Mouse (Mus musculus): Measurements from ENCODE around the gene Zscan22. TPM values are rescaled to one million over a fixed set of nuclear protein-coding genes. Genes with fewer than 3 reads are reported as not detected.
A peak's percentile ranks its signal among the peaks of the same experiment; 100 is the strongest.
"Not testable (repeated sequence)": the region's sequence is repeated elsewhere in the genome, so short reads cannot be mapped to it uniquely, and the experiment has no call there.

The Zscan22 gene
- 1 to 10 TPM; 4.4 to 4.9 TPM for total RNA-seq (2021)

GRCm38 (mm10) chr7:12897655-12898410 lies at the start of gene Zscan22:
Gene Zscan22, plus strand, starts transcription at chr7:12897815.
- peak; percentile 88 to 89 for DNase-seq
- intact Hi-C loops (cut with DNase I), result loop anchor here (1.0 to 5.0 kb wide), 3 partner anchors 17 to 66 kb away; partner anchors contain the start of genes Rps5, Zfp110 and Zfp128

GRCm38 (mm10) chr7:12874301-12874700 lies 23.3 kb upstream of the Zscan22 start:
- no peak for DNase-seq
- intact Hi-C loops (cut with DNase I), result no loop called here

- intact Hi-C loops (cut with DNase I), result loop anchor here (2.0 to 10.0 kb wide), 4 partner anchors 17 to 405 kb away; partner anchors contain the start of genes Lig1, Zfp110, Zfp606 and Zscan22
Observed at GRCm38 (mm10) chr7:12880036-12880435, 17.6 kb upstream of the Zscan22 start.

DNA sequence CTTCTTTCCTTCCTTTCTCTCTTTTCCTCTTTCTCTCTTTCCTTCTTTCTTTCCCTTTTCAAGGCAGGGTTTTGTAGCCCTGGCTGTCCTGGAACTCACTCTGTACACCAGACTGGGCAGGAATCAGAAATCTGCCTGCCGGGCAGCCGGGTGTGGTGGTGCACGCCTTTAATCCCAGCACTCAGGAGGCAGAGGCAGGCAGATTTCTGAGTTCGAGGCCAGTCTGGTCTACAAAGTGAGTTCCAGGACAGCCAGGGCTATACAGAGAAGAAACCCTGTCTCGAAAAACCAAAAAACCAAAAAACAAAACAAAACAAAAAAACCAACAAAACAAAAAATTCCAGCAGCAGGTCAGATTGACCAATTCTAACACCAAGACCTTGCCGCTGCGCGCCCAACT lies 17.1 kb upstream of the Zscan22 start:
- intact Hi-C loops (cut with DNase I), result loop anchor here (2.0 to 10.0 kb wide), 4 partner anchors 16 to 406 kb away; partner anchors contain the start of genes Lig1, Zfp110, Zfp606 and Zscan22
- not testable (repeated sequence) for DNase-seq

More at GRCm38 (mm10) chr7:12880036-12880435, 17.6 kb upstream of the Zscan22 start:
- no peak for DNase-seq

- peak; percentile 92 for DNase-seq
- intact Hi-C loops (cut with DNase I), result loop anchor here (2.0 to 10.0 kb wide), 4 partner anchors 16 to 406 kb away; partner anchors contain the start of genes Lig1, Zfp110, Zfp606 and Zscan22
Observed at GRCm38 (mm10) chr7:12880911-12881660, 16.5 kb upstream of the Zscan22 start, which contains the start of gene Zfp128. Gene Zfp128, plus strand, starts transcription at chr7:12881177.

DNA sequence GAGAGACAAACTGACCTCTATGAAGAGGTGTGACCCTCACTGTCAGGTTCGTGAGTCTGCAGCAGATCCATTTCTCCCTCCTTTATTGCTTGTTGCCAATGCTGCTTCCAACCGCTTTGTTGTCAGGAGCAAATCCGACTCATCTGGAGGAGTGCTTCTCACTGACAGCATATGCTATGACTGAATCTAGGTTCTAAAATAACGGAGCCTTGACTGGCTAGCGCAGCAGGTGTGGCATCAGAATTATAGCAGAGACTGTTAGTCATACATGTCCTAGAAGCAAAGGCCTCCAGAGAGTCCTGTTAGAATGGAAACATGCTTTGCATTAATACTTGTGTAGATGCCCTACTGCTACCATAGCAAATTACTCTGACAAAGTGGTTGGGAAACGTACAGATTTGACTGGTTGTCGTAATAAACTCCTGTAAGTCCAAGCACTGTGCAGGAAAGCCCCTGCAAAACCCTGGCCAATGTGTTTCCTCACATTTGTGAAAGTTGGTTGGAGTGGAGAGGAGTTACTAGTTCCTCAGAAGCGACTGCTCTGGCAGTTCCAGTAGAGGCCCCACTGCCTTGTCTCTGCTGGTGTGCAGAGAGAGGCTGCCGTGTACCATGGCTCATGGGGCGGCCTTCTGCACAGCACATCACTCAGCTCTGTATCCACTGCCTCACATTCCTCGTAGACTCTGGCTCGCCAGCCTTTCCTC lies 10.9 kb upstream of the Zscan22 start:
- DNase-seq, result no peak
- intact Hi-C loops (cut with DNase I), result loop anchor here (10.0 kb wide), 1 partner anchor 412 kb away; the partner anchor contains the start of gene Zfp606

DNA sequence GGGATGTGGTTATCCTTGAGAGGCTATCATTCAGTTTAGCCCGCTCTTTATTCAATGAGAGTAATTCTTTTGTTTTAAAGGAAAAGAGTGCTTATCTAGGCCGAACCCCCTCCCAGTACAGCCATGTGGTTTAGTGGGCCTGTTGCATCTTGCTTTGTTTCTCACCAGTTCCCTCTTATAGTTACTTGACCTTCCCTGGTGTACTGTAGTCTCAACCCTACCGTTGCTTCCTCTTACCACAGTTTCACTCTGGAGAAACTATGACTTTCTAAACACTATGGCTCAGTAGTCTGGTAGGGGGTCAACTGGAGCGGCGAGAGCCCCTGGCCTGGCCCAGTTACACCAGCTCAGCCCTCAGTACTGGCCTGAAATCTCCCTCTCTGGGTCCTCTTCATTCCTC lies 10.0 kb upstream of the Zscan22 start:
- intact Hi-C loops (cut with DNase I), result loop anchor here (10.0 kb wide), 1 partner anchor 413 kb away; the partner anchor contains the start of gene Zfp606
- no peak for DNase-seq

- intact Hi-C loops (cut with DNase I), result no loop called here
- no peak for DNase-seq
Observed at GRCm38 (mm10) chr7:12890928-12891327, 6.7 kb upstream of the Zscan22 start.

GRCm38 (mm10) chr7:12891334-12891733 lies 6.3 kb upstream of the Zscan22 start:
- intact Hi-C loops (cut with DNase I), result no loop called here
- DNase-seq, result no peak

GRCm38 (mm10) chr7:12901517-12901916 lies 3.9 kb downstream of the Zscan22 start:
- intact Hi-C loops (cut with DNase I), result no loop called here
- DNase-seq, result no peak

GRCm38 (mm10) chr7:12903623-12904022 lies 6.0 kb downstream of the Zscan22 start:
- DNase-seq, result no peak
- intact Hi-C loops (cut with DNase I), result no loop called here

DNA sequence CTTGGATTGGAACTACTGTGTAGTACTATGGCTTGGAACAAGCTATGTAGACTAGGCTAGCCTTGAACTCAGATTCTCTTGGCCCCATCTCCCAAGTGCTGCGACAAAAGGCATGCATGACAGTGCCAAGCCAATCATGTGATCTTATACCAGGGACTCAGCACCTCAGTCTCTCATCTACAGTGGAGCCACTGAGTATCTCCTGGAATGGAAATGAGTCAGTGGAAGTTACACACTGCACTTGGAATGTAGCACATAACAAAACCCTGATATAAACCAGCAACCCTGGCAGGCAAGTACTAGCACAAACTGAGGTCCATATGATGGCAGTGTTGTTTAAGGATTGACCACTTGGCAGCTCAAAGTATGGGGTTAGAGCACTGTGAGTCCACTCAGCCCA lies 7.5 kb downstream of the Zscan22 start:
- DNase-seq, result no peak
- intact Hi-C loops (cut with DNase I), result no loop called here

DNA sequence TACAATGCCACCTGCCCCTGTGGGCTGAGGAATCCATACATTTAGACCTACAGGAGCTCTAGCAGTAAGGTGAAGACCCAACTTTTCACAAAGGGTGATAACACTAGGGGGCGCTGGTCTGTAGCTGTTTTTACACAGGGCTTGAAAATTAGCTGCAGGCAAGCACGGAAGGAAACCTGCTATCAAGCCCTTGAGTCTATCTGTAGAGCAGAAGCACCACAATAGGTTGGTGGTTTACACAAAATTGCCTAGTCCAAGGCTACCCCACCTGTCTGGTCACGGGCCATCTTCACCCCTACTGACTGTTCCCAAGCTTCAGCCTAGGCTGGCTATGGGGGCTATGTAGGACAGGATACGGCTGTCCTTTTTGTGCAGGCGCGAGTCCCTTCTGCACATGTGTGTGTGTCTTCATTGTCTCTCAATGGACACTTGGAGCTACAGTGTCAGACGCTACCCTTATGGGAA lies 11.9 kb downstream of the Zscan22 start:
- intact Hi-C loops (cut with DNase I), result loop anchor here (1.0 to 2.0 kb wide), 2 partner anchors 100 to 137 kb away; no protein-coding TSS in a partner anchor
- DNase-seq, result peak; percentile 80 to 83

- intact Hi-C loops (cut with DNase I), result no loop called here
- DNase-seq, result peak; percentile 64 to 75
Observed at GRCm38 (mm10) chr7:12910181-12910668, 12.6 kb downstream of the Zscan22 start.

DNA sequence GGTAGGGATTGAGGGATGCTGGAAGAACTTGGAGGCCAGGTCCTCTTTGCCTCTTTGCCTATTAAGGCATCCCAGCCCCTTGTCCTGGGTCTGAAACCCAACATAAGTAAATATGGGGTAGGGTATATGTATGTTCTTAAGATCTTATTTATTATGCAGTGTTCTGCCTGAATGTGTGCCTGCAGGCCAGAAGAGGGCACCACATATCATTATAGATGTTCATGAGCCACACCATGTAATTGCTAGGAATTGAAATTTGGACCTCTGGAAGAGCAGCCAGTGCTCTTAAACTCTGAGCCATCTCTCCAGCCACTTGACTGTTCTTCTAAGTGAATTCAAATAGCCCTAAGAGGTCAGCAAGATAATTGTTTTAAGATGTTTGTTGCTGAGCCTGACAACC lies 15.9 kb downstream of the Zscan22 start:
- DNase-seq, result no peak
- intact Hi-C loops (cut with DNase I), result no loop called here

DNA sequence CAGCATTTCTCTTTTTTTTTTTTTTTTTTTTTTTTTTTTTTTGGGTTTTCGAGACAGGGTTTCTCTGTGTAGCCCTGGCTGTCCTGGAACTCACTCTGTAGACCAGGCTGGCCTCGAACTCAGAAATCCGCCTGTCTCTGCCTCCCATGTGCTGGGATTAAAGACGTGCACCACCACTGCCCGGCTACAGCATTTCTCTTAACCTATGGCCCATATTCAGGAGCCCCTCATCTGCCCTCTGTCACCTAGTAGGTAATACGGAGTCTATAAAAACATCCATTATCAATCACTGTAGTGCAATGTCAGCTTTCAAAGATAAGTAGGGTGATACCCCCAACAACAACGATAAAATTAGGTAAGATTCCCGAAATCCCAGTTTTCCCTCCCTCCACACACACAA lies 22.9 kb downstream of the Zscan22 start:
- intact Hi-C loops (cut with DNase I); DNase-seq: not testable (repeated sequence)

- no peak for DNase-seq
- intact Hi-C loops (cut with DNase I), result no loop called here
Observed at GRCm38 (mm10) chr7:12921318-12921704, 23.7 kb downstream of the Zscan22 start.

DNA sequence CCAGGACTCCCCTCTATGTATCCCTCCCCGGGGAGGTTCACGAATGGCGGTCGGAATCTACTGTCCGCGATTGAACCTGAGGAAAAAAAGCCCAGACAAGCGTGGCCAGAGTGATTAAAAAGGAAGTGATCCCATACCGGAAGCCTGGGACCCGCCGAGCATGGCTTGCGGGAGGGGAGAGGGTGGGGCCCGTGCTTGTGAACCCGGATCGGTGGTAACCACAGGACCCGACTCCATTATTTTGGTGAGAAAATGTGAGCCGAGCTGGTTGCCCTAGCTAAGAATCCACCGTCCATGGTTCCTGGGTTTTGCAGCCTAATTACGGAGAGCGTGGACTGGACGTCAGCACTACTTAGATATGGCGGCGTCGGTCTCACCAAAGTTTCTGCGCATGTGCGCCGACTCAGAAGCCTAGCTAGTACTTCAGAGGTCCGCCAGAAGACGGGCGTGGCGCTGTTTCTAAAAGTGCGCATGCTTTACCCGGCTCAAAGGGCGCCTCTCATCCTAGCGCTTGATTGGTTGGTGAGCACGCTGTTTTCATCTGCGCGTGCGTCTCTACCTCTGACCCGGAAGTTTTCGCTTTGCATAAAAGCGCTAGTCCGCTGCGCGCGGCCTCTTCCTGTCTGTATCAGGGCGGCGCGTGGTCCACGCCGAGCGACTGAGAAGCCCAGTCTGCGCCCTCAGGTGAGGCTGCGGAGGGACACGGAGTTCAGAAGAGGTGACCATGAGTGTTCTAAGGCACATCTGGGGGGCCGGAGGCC lies 24.3 kb downstream of the Zscan22 start, which contains the start of gene Rps5:
Gene Rps5 (plus strand): TSS at position 586 of the 761 bp plus-strand sequence.
- DNase-seq, result peak; percentile 97 to 98
- intact Hi-C loops (cut with DNase I), result loop anchor here (1.0 to 2.0 kb wide), 3 partner anchors 25 to 56 kb away; partner anchors contain the start of gene Zscan22

GRCm38 (mm10) chr7:12922729-12923128 lies 25.1 kb downstream of the Zscan22 start:
- intact Hi-C loops (cut with DNase I), result loop anchor here (1.0 to 2.0 kb wide), 3 partner anchors 25 to 56 kb away; partner anchors contain the start of gene Zscan22

More at GRCm38 (mm10) chr7:12922729-12923128, 25.1 kb downstream of the Zscan22 start:
- no peak for DNase-seq

Data from heart, postnatal 36 days (tissue).